Mouse (Mus musculus): ENCODE results near the gene Gucd1.
A peak's percentile ranks its signal among the peaks of the same experiment; 100 is the strongest.
"Not testable (repeated sequence)": the region's sequence is repeated elsewhere in the genome, so short reads cannot be mapped to it uniquely, and the experiment has no call there.

Gene Gucd1

DNA sequence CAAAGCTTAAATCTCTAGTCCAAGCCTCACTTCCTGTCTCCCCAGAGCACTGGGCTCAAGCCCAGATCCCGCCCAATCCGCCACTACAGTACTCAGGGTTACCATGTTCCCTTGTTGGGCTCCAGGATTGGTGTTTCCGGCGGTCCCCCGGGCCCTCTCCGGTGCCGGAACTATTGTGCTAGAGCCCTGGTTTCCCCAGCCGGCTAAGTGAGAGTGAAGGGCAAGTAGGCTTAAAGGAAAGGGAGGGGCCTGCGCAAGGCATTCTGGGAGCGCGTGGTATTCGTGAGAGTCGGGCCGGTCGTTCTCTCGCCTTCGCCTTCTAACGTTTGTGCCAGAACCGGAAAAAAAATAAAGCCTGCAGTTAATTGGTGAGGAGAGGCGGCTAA, at the start of gene Gucd1:
Gene Gucd1 (minus strand): TSS at position 215 of the 386 bp plus-strand sequence.
- DNase-seq = peak; percentile 94

- DNase-seq = not testable (repeated sequence)
Measured at GRCm38 (mm10) chr10:75566765-75567164, 49.0 kb upstream of the Gucd1 start.

DNA sequence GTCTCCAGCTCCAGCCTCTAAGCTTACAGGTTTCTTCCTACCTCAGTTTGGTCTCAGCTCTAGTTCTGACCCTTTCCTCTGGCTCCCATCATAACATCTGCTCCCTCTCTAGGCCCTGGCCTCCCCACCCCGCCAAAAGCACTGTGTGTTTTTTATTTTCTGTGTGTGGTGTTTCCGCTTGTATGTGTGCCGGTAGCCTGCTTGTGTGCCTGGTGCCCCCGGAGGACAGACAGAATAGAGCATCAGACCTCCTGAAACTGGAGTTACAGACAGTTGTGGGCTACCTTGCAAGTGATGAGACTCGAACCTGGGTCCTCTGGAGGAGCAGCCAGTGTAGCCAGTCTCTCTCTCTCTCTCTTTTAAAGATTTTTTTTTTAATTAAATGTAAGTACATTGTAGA, 48.5 kb upstream of the Gucd1 start:
- DNase-seq = no peak

- DNase-seq = no peak
Measured at GRCm38 (mm10) chr10:75565906-75566305, 48.1 kb upstream of the Gucd1 start.

GRCm38 (mm10) chr10:75565436-75565835, 47.7 kb upstream of the Gucd1 start:
- DNase-seq = no peak

DNA sequence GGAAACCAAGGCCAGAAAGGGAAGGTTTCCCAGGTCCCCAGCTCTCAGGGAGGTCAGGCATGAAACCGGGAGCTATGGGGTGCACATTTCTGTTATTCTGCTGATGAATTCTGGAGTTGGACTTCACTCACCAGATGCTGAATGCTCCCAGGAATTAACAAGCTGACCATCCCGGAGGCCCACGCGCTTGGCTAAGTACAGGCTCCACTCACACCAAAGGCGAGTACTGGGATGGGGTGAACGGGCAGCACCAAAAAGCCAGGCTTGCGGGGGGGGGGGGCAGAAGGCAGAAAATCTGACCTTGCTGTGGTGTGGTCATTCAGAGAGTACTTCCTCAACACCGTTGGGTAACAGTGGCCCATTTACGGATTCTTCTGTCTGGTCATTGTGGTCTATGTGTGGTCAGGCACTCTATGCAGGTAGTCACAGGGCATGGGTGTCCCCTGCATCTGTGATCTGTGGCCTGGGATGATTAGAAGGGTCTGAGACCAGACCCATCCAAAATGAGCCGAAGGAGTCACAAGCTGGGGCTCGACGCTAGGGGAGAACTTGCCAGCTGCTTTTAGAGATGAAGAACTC, 47.0 kb upstream of the Gucd1 start:
- no peak for DNase-seq

- DNase-seq = no peak
Measured at GRCm38 (mm10) chr10:75562596-75562995, 44.8 kb upstream of the Gucd1 start.

- DNase-seq = no peak
Measured at GRCm38 (mm10) chr10:75561071-75561654, 43.4 kb upstream of the Gucd1 start, which contains the start of gene Ggt1. Ggt1 (plus strand) TSS chr10:75561604.

GRCm38 (mm10) chr10:75560549-75560899, 42.8 kb upstream of the Gucd1 start:
- no peak for DNase-seq

- DNase-seq = peak; percentile 65
Measured at GRCm38 (mm10) chr10:75559676-75560548, 42.1 kb upstream of the Gucd1 start, which contains the start of gene Lrrc75b. Lrrc75b (minus strand) TSS chr10:75560330.

- no peak for DNase-seq
Measured at GRCm38 (mm10) chr10:75559041-75559675, 41.4 kb upstream of the Gucd1 start.

DNA sequence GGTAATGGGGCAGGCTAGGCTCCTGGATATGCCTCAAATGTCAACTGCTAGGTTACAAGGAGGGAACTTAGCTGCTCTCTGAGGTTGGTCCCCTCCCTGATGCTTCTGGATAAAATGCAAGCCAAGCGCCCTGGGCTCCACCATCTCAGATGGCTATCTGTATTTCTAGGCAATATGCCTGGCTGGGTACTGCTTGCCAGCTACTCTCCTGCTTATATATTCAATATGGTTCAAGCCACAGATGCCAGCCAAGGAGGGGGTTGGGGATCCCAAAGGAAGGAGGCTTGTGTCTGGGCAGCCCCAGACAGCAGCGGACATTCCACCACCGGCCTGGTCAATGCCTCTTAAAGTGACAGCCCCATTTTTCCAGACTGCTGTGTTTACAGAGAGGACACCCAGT, 40.7 kb upstream of the Gucd1 start:
- DNase-seq = peak; percentile 73

DNA sequence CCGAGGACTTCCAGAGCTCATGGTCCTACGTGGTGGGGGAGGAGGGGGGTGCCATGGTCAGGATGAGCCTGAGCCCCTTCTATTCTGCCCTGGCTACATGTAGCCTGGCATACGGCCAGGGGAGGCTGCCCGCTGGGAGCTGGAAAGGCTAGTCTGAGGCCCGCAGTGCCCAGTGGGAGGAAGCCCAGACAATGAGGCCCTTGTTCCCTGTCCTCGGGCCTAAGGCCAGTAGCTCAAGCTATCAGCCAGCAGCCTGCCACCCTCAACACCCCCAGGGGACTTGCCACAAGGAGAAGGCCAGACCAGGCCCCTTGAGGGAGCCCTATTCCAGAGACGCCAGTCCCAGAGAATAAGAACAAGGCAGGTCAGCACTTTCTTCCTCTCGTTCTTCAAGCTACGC, 38.3 kb upstream of the Gucd1 start:
- DNase-seq = peak; percentile 77

- DNase-seq = no peak
Measured at GRCm38 (mm10) chr10:75555557-75555956, 37.8 kb upstream of the Gucd1 start.

DNA sequence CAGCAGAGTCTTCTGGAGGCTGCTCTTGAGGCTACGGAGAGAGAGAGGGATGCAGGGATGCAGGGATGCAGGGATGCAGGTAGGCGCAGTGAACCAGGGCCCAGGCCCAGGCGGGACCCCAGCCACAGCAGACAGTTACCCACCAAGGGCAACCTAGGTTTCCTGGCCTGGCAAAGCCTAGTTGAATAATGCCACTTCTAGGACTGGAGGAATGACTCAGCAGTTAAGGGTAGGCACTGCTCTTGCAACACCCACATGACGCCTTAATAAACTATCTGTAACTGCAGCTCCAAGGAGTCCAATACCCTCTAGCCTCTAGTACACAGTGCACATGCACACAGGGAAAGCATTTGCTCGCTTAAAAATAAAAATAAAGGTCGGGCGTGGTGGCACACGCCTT, 36.3 kb upstream of the Gucd1 start:
- no peak for DNase-seq

- no peak for DNase-seq
Measured at GRCm38 (mm10) chr10:75552701-75553450, 35.1 kb upstream of the Gucd1 start.

DNA sequence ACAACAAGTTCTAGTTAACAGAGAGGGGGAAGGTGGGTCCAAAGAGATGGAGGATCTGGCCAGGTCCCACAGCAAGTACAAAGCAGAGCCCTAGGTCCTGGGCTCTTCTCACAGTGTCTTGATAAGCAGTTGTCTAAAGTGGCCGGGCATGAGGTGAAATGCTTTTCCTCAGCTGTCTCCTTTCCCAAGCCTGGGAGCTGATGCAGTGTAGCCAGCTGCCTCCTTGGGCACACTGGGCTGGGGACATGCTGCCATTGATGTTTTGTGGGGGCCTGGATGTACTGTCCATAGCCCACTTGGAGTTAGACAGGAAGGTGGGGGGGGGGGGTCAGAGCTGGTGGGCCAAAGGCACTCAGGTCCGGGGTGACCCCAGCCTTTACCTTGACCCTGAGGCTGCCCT, 34.3 kb upstream of the Gucd1 start:
- no peak for DNase-seq

DNA sequence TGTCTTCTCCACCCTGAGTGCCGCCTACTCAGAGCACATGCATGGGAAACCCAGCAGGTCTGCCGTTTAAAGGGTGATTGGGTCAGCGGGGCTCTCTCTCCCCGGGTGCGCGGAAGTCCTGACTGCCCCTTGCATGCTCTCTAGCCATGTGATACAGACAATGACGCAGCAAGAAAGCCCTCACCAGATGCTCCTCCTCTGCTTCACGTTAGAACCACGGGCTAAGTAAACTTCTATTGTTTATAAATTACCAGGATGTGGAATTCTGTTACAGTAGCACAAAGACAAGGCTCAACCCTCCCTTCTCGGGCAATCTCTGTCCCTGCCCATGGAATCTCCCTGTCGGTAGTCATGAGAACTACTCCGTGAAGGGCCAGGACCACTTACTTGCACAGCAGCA, 33.4 kb upstream of the Gucd1 start:
- DNase-seq = no peak

DNA sequence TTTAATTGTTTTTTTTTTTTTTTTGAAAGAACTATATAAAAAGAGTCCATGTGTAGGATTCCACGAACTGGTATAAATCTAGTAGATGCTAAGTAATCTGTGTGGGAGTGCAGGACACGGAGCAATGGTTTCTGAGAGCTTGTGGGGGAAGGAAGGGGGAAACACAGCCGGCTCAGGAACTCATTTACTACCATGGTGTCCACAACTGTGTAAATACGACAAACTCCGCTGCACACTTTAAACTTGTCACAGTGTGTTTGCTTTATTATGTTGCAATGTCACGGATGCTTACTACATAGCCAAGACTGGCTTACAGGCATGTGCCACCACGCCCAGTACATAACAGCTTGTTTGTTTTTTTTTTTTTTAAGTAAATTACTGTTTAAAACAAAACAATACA, 32.1 kb upstream of the Gucd1 start:
- DNase-seq = no peak

GRCm38 (mm10) chr10:75548486-75548885, 30.7 kb upstream of the Gucd1 start:
- no peak for DNase-seq

- DNase-seq = no peak
Measured at GRCm38 (mm10) chr10:75547901-75548300, 30.1 kb upstream of the Gucd1 start.

- DNase-seq = no peak
Measured at GRCm38 (mm10) chr10:75536123-75536522, 18.4 kb upstream of the Gucd1 start.

GRCm38 (mm10) chr10:75535423-75535822, 17.7 kb upstream of the Gucd1 start:
- no peak for DNase-seq
